Mouse (Mus musculus): ENCODE measurements around the gene Fam243.

The Fam243 gene

DNA sequence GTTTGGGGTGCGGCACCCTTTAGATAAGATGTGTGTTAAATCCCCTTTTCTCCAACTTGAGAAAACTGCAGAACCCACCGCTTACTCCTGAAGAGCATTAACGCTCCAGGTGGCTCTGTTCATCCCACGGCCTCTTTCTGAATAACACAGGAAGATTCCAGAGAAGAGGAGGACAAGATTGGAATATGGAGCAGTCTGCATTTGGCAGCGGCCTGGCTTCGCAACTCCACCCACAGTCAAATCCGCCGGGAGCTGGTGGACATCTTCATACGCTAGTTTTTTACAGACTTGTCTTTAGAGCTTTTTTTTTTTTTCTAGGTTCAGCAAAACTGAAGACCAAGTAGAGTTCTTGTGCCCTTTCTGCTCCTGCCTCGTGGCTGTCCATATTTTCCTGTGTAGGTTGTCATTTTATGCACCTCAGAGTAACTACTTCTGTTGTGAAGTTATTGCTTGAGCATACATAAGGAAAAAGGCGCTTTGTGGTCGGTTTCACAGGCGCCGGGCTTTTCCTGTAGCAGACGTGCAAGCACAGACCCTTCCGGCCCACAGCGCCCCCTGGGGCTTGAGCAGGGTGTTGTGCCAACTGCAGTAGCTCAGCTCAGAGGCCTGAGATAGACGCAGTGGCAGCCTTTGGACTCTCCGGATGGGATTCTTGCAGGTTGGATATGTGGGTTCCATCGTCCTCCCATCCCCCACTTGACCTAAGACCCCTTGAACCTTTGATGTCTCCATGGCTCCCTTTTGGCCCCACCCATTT lies 1.7 kb downstream of the Fam243 start:
- DNase-seq (ENCODE audit: low spot score in 2 of 2), result no peak

DNA sequence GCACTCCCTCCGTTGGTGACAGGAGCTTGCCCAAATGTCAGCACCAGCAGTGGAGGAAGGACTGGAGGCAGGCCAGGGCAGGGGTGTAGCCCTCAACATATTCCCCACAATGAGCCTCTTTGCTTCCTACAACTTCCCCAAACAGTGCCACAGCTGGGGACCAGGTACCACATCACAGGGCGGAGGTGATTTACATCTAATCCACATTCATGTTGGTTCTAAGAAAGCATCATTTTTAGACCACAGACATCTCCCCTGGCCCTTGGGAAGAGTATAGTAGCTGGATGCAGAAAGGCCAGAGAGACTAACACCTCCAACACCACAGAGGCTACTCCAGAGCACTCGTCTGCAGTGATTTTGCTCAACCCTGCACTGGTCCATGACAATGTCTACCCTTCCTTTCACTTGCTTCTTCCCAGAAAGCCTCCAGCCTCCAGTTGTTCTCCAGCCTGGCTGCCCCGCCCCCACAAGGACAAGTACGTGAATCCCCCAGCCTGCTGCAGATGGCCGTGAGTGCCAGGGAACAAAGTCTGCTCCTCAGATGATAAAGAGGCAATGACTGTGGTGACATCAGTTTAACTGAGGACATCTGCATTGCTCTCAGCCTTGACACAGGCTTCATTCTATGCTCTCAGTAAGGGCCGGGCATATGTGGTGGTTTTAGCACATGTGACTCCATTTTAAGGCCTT lies 5.0 kb downstream of the Fam243 start:
- no peak for DNase-seq (ENCODE audit: low spot score in 2 of 2)

- no peak for DNase-seq (ENCODE audit: low spot score in 2 of 2)
These were observed 7.1 kb downstream of the Fam243 start for GRCm38 (mm10) chr16:92313953-92314741.

- no peak for DNase-seq (ENCODE audit: low spot score in 2 of 2)
These were observed 12.1 kb downstream of the Fam243 start for GRCm38 (mm10) chr16:92309126-92309525.

- DNase-seq (ENCODE audit: low spot score in 2 of 2), result no peak
These were observed 13.3 kb downstream of the Fam243 start for GRCm38 (mm10) chr16:92307947-92308346.

GRCm38 (mm10) chr16:92305519-92305918 lies 15.7 kb downstream of the Fam243 start:
- no peak for DNase-seq (ENCODE audit: low spot score in 2 of 2)

DNA sequence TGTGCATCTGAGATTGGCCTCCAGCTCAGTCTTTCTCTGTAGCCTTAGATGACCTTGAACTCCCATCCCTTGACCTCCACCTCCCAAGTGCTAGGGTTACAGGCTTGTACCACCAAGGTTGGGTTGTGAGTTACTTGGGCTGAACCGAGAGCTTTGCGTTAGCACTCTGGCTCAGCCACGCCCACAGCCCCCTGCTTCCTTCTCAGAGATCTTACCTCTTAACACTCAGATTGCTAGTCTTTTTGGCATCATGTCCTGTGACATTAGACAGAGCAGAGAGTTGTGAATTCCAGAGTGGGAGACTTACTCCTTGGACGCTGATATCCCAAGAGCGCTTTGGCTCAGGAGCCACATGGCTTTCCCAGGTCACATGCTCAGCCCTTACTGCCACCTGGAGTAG lies 18.7 kb downstream of the Fam243 start:
- no peak for DNase-seq (ENCODE audit: low spot score in 2 of 2)

GRCm38 (mm10) chr16:92301989-92302388 lies 19.3 kb downstream of the Fam243 start:
- DNase-seq (ENCODE audit: low spot score in 2 of 2), result no peak

DNA sequence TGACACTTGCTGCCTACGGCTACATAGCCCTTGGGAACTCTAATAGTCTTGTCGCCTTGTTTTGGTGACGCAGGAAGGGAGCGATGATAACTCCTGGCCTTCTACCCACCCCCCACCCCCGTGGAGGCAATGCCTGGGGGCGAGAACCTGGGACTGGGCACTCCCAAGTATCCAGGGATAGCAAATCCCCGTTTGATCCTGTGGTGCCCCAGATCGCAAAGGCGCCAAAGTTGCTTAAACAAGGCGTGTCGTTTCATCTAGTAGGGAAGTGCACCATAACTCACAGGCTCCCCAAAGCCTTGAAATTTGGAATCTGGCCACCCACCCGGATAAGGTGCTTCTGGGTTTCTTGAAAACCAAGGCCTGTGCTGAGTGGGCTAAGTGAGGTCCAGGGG lies 19.8 kb downstream of the Fam243 start:
- DNase-seq (ENCODE audit: low spot score in 2 of 2), result no peak

GRCm38 (mm10) chr16:92300649-92301411 lies 20.4 kb downstream of the Fam243 start, which contains the start of gene Smim11:
TSS of gene Smim11 (plus strand) at chr16:92301286.
- DNase-seq (ENCODE audit: low spot score in 2 of 2), result peak; percentile 87 to 92

GRCm38 (mm10) chr16:92295328-92295727 lies 25.9 kb downstream of the Fam243 start:
- no peak for DNase-seq (ENCODE audit: low spot score in 2 of 2)

- DNase-seq (ENCODE audit: low spot score in 2 of 2), result no peak
These were observed 26.8 kb downstream of the Fam243 start for GRCm38 (mm10) chr16:92294267-92294970.

- DNase-seq (ENCODE audit: low spot score in 2 of 2), result no peak
These were observed 29.1 kb downstream of the Fam243 start, which contains the start of gene Kcne2 for GRCm38 (mm10) chr16:92292101-92292500. TSS of gene Kcne2 (plus strand) at chr16:92292389.

DNA sequence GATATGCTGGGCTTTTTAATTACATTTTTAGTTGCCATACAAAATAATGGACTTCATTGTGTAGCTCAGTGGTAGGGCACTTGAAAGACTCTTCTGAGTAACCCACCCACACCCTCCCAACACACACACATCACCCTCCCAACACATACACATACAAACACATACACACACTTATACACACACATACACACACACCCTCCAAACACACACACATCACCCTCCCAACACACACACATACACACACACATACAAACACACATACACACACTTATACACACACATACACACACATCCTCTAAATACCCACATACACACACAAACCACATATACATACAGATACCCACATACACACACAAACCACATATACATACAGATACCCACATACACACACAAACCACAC lies 31.2 kb downstream of the Fam243 start:
- no peak for DNase-seq (ENCODE audit: low spot score in 2 of 2)

- DNase-seq (ENCODE audit: low spot score in 2 of 2), result no peak
These were observed 32.5 kb downstream of the Fam243 start for GRCm38 (mm10) chr16:92288778-92289177.

- DNase-seq (ENCODE audit: low spot score in 2 of 2), result peak; percentile 90 to 93
These were observed 34.6 kb downstream of the Fam243 start for GRCm38 (mm10) chr16:92286609-92287008.

- no peak for DNase-seq (ENCODE audit: low spot score in 2 of 2)
These were observed 36.2 kb downstream of the Fam243 start for GRCm38 (mm10) chr16:92285068-92285467.

- no peak for DNase-seq (ENCODE audit: low spot score in 2 of 2)
These were observed 38.6 kb downstream of the Fam243 start for GRCm38 (mm10) chr16:92282671-92283070.

- no peak for DNase-seq (ENCODE audit: low spot score in 2 of 2)
These were observed 45.7 kb downstream of the Fam243 start for GRCm38 (mm10) chr16:92275526-92275925.

DNA sequence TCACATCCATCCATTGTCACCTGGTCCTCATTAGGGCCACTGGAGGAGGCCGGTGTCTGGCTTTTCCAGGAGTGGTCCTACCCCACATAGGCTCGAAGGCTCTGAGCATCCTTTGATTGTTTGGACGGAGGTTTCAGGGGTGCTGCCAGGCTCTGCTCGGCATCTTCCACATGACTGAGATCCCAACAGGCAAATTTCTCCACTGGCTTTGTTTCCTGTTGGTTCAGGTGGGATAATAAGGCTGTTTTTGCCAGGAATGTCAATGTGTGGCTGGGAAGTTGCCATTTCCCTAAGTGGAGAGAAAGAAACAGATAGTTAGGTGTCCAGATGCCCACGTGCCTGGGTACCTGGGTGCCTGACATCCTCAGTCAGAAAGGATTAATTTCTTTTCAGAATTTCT lies 46.7 kb downstream of the Fam243 start:
- no peak for DNase-seq (ENCODE audit: low spot score in 2 of 2)
